Mouse (Mus musculus): ENCODE data around the gene Olfr458.
"Not testable (repeated sequence)": the region's sequence is repeated elsewhere in the genome, so short reads cannot be mapped to it uniquely, and the experiment has no call there.

GRCm38 (mm10) chr6:42471298-42471697 is 6.3 kb upstream of the Olfr458 start:
- TF ChIP-seq CTCF (IDR thresholded peaks at IDR 0.05; ENCODE audit: insufficient read depth, low read length); POLR2A (IDR thresholded peaks at IDR 0.05; ENCODE audit: borderline replicate concordance, extremely low read depth, low read depth, low read length): not testable (repeated sequence)
